Mouse (Mus musculus): ENCODE data around the gene Smpd2. TPM values are rescaled to one million over a fixed set of nuclear protein-coding genes. Genes with fewer than 3 reads are reported as not detected.

Gene Smpd2
- total and polyA plus RNA-seq, 3 experiments, result 0.04 to 0.42 TPM; not detected in 1

GRCm38 (mm10) chr10:41473782-41474468, 16.2 kb downstream of the Smpd2 start (continued):
- TF ChIP-seq UBTF (IDR thresholded peaks at IDR 0.05; ENCODE audit: borderline replicate concordance, insufficient read depth, low read depth, low read length) (no peak), MAX (IDR thresholded peaks at IDR 0.05; ENCODE audit: low read length) (no peak), ETS1 (IDR thresholded peaks at IDR 0.05; ENCODE audit: low read depth, low read length) (peak; percentile 97)

- H3K79me2 ChIP-seq (ENCODE audit: control insufficient read depth, insufficient read depth, low read length, poor library complexity), result no peaks in the 10 kb centered on the region
- peak; percentile 23 for DNase-seq (ENCODE audit: low read depth, low spot score)
- H3K27me3 ChIP-seq (ENCODE audit: control insufficient read depth in 1 of 2, insufficient read depth in 2 of 2, low read length in 2 of 2), result no peaks in the 10 kb centered on the region
- H3K9ac ChIP-seq (ENCODE audit: control insufficient read depth, low read depth, low read length, poor library complexity, severe bottlenecking), result no peak overlapping the region
- peaks cover 0 to 29% of the 10 kb centered on the region in 2 experiments; a peak in 2 of 4 replicates for H3K36me3 ChIP-seq (ENCODE audit: control insufficient read depth in 1 of 2, insufficient read depth in 2 of 2, low read length in 2 of 2)
- H3K4me1 ChIP-seq (ENCODE audit: control insufficient read depth in 1 of 2, insufficient read depth in 2 of 2, low read length in 2 of 2), result peaks cover 18 to 38% of the 10 kb centered on the region in 2 experiments
- H3K27ac ChIP-seq (ENCODE audit: control insufficient read depth, low read depth, low read length), result peak overlapping the region; percentile 18
- TF ChIP-seq USF1 (IDR thresholded peaks at IDR 0.05; ENCODE audit: low read depth, low read length) (0 out of 2 replicates have a peak, but pooled peaks have one; percentile 28), EP300 (IDR thresholded peaks at IDR 0.05; ENCODE audit: low read depth in 1 of 2, low read length in 2 of 2) (no peak), ZNF384 (IDR thresholded peaks at IDR 0.05; ENCODE audit: low read depth, low read length) (no peak)
- H3K9me3 ChIP-seq (replicated peaks; ENCODE audit: insufficient read depth, low read length), result no peaks in the 10 kb centered on the region
- H3K4me3 ChIP-seq (ENCODE audit: control insufficient read depth in 1 of 2, insufficient read depth in 1 of 2, low read depth in 2 of 2, low read length in 2 of 2), result no peak overlapping the region
These were observed 17.1 kb downstream of the Smpd2 start for GRCm38 (mm10) chr10:41472962-41473481.

GRCm38 (mm10) chr10:41472534-41472933, 17.6 kb downstream of the Smpd2 start:
- Histone ChIP-seq H3K4me1 (ENCODE audit: control insufficient read depth in 1 of 2, insufficient read depth in 2 of 2, low read length in 2 of 2) (peaks cover 18 to 38% of the 10 kb centered on the region in 2 experiments), H3K27ac (ENCODE audit: control insufficient read depth, low read depth, low read length) (no peak overlapping the region), H3K9me3 (replicated peaks; ENCODE audit: insufficient read depth, low read length) (no peaks in the 10 kb centered on the region), H3K79me2 (ENCODE audit: control insufficient read depth, insufficient read depth, low read length, poor library complexity) (no peaks in the 10 kb centered on the region), H3K36me3 (ENCODE audit: control insufficient read depth in 1 of 2, insufficient read depth in 2 of 2, low read length in 2 of 2) (peaks cover 0 to 29% of the 10 kb centered on the region in 2 experiments; a peak in 2 of 4 replicates), H3K9ac (ENCODE audit: control insufficient read depth, low read depth, low read length, poor library complexity, severe bottlenecking) (no peak overlapping the region), H3K27me3 (ENCODE audit: control insufficient read depth in 1 of 2, insufficient read depth in 2 of 2, low read length in 2 of 2) (no peaks in the 10 kb centered on the region), H3K4me3 (ENCODE audit: control insufficient read depth in 1 of 2, insufficient read depth in 1 of 2, low read depth in 2 of 2, low read length in 2 of 2) (no peak overlapping the region)
- no peak for DNase-seq (ENCODE audit: low read depth, low spot score)
- 0 out of 4 replicates have a peak, but pooled peaks of 1 of the 2 experiments have one; percentile 5 for TF ChIP-seq EP300 (IDR thresholded peaks at IDR 0.05; ENCODE audit: low read depth in 1 of 2, low read length in 2 of 2)
- TF ChIP-seq CHD1 (IDR thresholded peaks at IDR 0.05; ENCODE audit: low read depth, low read length), result no peak
- no peak for TF ChIP-seq USF1 (IDR thresholded peaks at IDR 0.05; ENCODE audit: low read depth, low read length)
- TF ChIP-seq RCOR1 (IDR thresholded peaks at IDR 0.05; ENCODE audit: low read depth, low read length), result peak; percentile 66; the same call in 1 of the 2 replicates
- TF ChIP-seq ZKSCAN1 (IDR thresholded peaks at IDR 0.05; ENCODE audit: low read depth, low read length), result no peak
- no peak for TF ChIP-seq E2F4 (IDR thresholded peaks at IDR 0.05; ENCODE audit: borderline replicate concordance, low read depth, low read length)
